Mouse (Mus musculus) heart, embryonic 14.5 days (tissue): Measurements from ENCODE around the gene Bdp1. TPM values are rescaled to one million over a fixed set of nuclear protein-coding genes. Genes with fewer than 3 reads are reported as not detected.

ENCODE experiments used
- ATAC-seq: fragments of 200-750 bp; cut with Nextera tagmentation; 2 replicates; pipeline ENCODE4 v1.8.0; 2017; ENCODE audit warnings: low read depth, moderate TSS enrichment; ENCODE audit not compliant: insufficient number of reproducible peaks, insufficient read depth, low FRiP score
- H3K27ac ChIP-seq, 2 experiments: fragments of 200-500 bp in 1 of 2; fragments of 300-500 bp in 1 of 2; sonication (generic) in 1 of 2; replicated peaks in 1 of 2; 2 replicates each; pipeline ENCODE4 v1.5.1; 2012 to 2014; ENCODE audit warnings: low read depth in 2 of 2, low read length in 2 of 2, control low read depth in 1 of 2, mild to moderate bottlenecking in 1 of 2, mixed read lengths in 1 of 2; ENCODE audit not compliant: control insufficient read depth in 1 of 2, insufficient read depth in 1 of 2
- H3K27me3 ChIP-seq: fragments of 300-500 bp; sonication (generic); 2 replicates; pipeline ENCODE4 v1.6.1; 2014; ENCODE audit warnings: mild to moderate bottlenecking, low read length, control low read depth; ENCODE audit not compliant: control insufficient read depth, insufficient read depth
- H3K36me3 ChIP-seq: fragments of 300-500 bp; sonication (generic); 2 replicates; pipeline ENCODE4 v1.6.1; 2014; ENCODE audit warnings: mild to moderate bottlenecking, control low read depth, low read length, mixed read lengths; ENCODE audit not compliant: control insufficient read depth, insufficient read depth
- H3K4me1 ChIP-seq, 2 experiments: fragments of 200-500 bp in 1 of 2; fragments of 300-500 bp in 1 of 2; sonication (generic) in 1 of 2; 2 replicates each; pipeline ENCODE4 v1.6.1; 2012 to 2014; ENCODE audit warnings: low read length in 2 of 2, control low read depth in 1 of 2, mixed read lengths in 1 of 2; ENCODE audit not compliant: control insufficient read depth in 2 of 2, insufficient read depth in 2 of 2
- H3K4me2 ChIP-seq: fragments of 300-500 bp; sonication (generic); 2 replicates; pipeline ENCODE4 v1.6.1; 2014; ENCODE audit warnings: mild to moderate bottlenecking, low read length
- H3K4me3 ChIP-seq, 2 experiments: fragments of 200-500 bp in 1 of 2; fragments of 300-500 bp in 1 of 2; sonication (generic) in 1 of 2; 2 replicates each; pipeline ENCODE4 v1.5.1; 2012 to 2014; ENCODE audit warnings: low read length in 2 of 2, mild to moderate bottlenecking in 2 of 2, control low read depth in 1 of 2, low read depth in 1 of 2, moderate library complexity in 1 of 2; ENCODE audit not compliant: control insufficient read depth in 1 of 2, insufficient read depth in 1 of 2
- H3K9ac ChIP-seq: fragments of 300-500 bp; sonication (generic); 2 replicates; pipeline ENCODE4 v1.6.1; 2014; ENCODE audit warnings: mild to moderate bottlenecking, low read length
- H3K9me3 ChIP-seq: fragments of 300-500 bp; sonication (generic); 2 replicates; pipeline ENCODE4 v1.6.1; 2016; ENCODE audit warnings: low read length, control low read depth; ENCODE audit not compliant: control insufficient read depth
- WGBS: fragments of 180-500 bp; shearing (Covaris S2); extraction: QIAGEN DNeasy Blood & Tissue Kit; methylation state at CpG from one replicate; pipeline ENCODE4 v1.1.7; 2014; 5-methylcytosine and 5-hydroxymethylcytosine counted together
- polyA plus RNA-seq: library from polyadenylated mRNA; unstranded; fragments of >200 nt; fragmentation: Nextera tagmentation; extraction: Ambion mirVana; gene quantifications from 2 replicates; pipeline ENCODE4 v1.2.1, GENCODE M21; 2014

Gene Bdp1
- polyA plus RNA-seq, 1 experiment from 2014 or later, result 21.9 TPM

DNA sequence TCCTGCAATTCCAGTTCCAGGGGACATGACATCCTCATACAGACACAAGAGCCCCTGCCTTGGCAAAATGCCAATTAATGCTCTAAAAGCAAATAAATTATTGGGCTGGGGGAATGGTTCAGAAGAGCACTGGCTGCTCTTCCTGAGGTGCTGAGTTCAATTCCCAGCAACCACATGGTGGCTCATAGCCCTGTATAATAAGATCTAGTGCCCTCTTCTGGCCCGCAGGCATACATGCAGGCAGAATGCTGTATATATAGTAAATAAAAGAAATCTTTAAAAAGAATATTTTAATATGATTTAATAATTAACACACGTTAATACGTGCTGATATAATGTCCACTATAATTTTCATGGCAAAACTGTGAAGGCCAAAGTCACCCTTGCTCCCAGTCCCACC is 105.8 kb downstream of the Bdp1 start:
- H3K27me3 ChIP-seq, result no peaks in the 10 kb centered on the region
- no peak overlapping the region for H3K9ac ChIP-seq
- no peaks in the 10 kb centered on the region for H3K9me3 ChIP-seq
- 81% methylated on average over 3 of the region's 3 CpGs for WGBS
- H3K4me2 ChIP-seq, result no peak overlapping the region
- ATAC-seq, result no peak
- H3K4me1 ChIP-seq, result peaks cover 2 to 5% of the 10 kb centered on the region in 2 experiments; a peak in 2 of 4 replicates
- no peak overlapping the region for H3K27ac ChIP-seq
- no peak overlapping the region for H3K4me3 ChIP-seq
- peaks cover 2% of the 10 kb centered on the region; the same call in 1 of the 2 replicates for H3K36me3 ChIP-seq

DNA sequence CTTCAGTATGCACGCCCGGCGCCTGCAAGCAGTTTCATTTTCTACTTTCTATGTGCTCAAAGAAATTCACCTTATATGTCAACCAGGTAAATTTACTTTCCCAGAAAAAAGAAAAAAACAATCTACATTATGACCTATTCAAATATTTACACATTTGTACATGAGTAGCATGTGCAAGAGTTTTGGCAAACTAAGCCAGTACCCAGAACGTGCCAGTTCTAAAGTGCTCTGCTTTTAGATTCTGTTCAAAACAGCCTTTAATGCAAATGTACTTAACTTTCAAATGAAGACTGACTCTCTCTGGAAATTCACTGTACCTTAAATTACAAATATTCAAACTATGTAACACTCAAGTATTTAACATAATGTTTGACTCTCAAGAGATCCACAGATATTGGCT is 114.3 kb downstream of the Bdp1 start:
- H3K4me2 ChIP-seq, result no peak overlapping the region

DNA sequence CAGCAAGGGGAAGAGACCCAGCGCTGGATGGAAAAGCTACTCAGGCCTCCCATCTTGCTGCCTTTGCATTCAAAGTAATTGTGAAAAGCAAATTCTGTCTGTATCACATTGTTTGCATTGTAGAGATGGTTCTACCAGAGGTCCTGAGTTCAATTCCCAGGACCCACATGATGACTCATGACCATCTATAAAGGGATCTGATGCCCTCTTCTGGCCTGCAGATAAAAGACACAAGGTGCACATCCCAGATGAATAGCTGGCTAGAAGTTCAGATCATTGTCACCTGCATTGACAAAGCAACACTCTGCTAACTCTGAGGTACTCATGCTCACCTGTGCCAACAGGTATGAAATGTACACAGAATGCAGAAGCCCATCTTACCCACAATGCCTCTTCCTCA is 120.5 kb downstream of the Bdp1 start:
- Histone ChIP-seq H3K4me2 (no peak overlapping the region), H3K9ac (no peak overlapping the region), H3K9me3 (no peaks in the 10 kb centered on the region), H3K36me3 (0 out of 2 replicates have a peak, but pooled peaks cover 14% of the 10 kb centered on the region), H3K27ac (no peak overlapping the region), H3K27me3 (no peaks in the 10 kb centered on the region), H3K4me3 (no peak overlapping the region), H3K4me1 (no peaks in the 10 kb centered on the region)
- WGBS, result 88% methylated on average over 1 of the region's 1 CpGs
- ATAC-seq, result no peak

More for the DNA sequence above, 114.3 kb downstream of the Bdp1 start:
- H3K27me3 ChIP-seq, result no peaks in the 10 kb centered on the region
- H3K36me3 ChIP-seq, result peaks cover 22% of the 10 kb centered on the region; the same call in 1 of the 2 replicates
- ATAC-seq, result no peak
- no peak overlapping the region for H3K27ac ChIP-seq
- H3K9me3 ChIP-seq, result no peaks in the 10 kb centered on the region
- H3K9ac ChIP-seq, result no peak overlapping the region
- no peak overlapping the region for H3K4me3 ChIP-seq
- 92% methylated on average over 4 of the region's 4 CpGs for WGBS
- no peaks in the 10 kb centered on the region for H3K4me1 ChIP-seq

DNA sequence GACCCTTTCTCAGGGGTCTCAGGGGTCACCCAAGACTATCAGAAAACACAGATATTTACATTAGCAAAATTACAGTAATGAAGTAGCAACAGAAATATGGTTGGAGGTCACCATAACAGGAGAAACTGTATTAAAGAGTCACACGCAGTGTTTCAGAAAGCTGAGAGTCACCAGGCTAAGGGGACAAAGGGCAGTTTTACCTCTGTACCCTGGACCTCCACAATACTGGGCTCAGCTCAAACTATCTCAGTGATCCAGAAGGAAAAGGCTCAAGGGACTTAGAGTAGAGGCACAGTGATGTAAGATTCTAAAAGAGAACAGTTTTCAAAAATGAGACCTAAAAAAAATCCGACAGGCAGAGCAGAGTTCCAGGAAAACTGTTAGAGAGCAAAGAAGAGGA is 124.5 kb downstream of the Bdp1 start:
- Histone ChIP-seq H3K4me1 (peaks cover 0 to 4% of the 10 kb centered on the region in 2 experiments; a peak in 1 of 4 replicates), H3K9ac (no peak overlapping the region), H3K36me3 (peaks cover 18% of the 10 kb centered on the region; the same call in 1 of the 2 replicates), H3K9me3 (no peaks in the 10 kb centered on the region), H3K27ac (no peak overlapping the region), H3K4me3 (no peak overlapping the region), H3K4me2 (no peak overlapping the region), H3K27me3 (no peaks in the 10 kb centered on the region)
- no peak for ATAC-seq
- WGBS, result 56% methylated on average over 2 of the region's 2 CpGs

DNA sequence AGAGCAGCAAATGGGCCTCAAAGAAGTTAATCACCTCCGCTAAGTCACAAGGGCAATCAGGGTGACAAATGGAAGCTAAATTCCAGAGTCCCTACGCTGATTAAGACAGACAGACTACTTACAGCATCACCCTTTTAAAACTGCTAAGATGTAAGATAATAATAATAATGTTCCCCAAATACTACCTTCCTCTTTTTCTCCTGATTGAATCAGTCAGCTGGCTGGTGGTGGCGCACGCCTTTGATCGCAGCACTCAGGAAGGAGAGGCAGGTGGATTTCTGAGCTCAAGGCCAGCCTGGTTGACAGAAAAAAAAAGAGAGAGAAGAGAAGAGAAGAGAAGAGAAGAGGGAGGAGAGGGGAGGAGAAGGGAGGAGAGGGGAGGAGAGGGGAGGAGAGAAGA is 133.8 kb downstream of the Bdp1 start:
- Histone ChIP-seq H3K9me3 (no peaks in the 10 kb centered on the region), H3K36me3 (peaks cover 17% of the 10 kb centered on the region), H3K4me3 (no peak overlapping the region), H3K4me1 (no peaks in the 10 kb centered on the region), H3K4me2 (no peak overlapping the region), H3K27me3 (no peaks in the 10 kb centered on the region), H3K27ac (no peak overlapping the region), H3K9ac (no peak overlapping the region)
- WGBS, result 72% methylated on average over 5 of the region's 5 CpGs
- no peak for ATAC-seq

Other genes starting within 250 kb of the Bdp1 start
- 0.68 TPM in 1 of 2 replicates, not detected in the other for gene Cartpt, start 203.0 kb downstream of the Bdp1 start, polyA plus RNA-seq
- 27.5 and 29.2 TPM in 2 replicates for gene Mccc2, start 88.4 kb downstream of the Bdp1 start, polyA plus RNA-seq
- 128 and 146 TPM in 2 replicates for gene Serf1, start 3.9 kb upstream of the Bdp1 start, polyA plus RNA-seq
- 29.5 and 32.9 TPM in 2 replicates for gene Smn1, start 20.8 kb upstream of the Bdp1 start, polyA plus RNA-seq
- 0.23 and 0.24 TPM in 2 replicates for gene Naip2, start 98.0 kb upstream of the Bdp1 start, polyA plus RNA-seq
- 0.20 and 0.22 TPM in 2 replicates for gene Naip5, start 142.3 kb upstream of the Bdp1 start, polyA plus RNA-seq
- gene Naip6, start 213.6 kb upstream of the Bdp1 start, polyA plus RNA-seq, result 0.08 and 0.20 TPM in 2 replicates